Mouse (Mus musculus) macrophage (primary cell): ENCODE results near the gene Cpxcr1. TPM values are rescaled to one million over a fixed set of nuclear protein-coding genes. Genes with fewer than 3 reads are reported as not detected.

Source experiments
- H3K27ac ChIP-seq: fragments of 350-480 bp; formaldehyde crosslinking; 2 replicates; pipeline ENCODE4 v1.9.0; 2021
- H3K36me3 ChIP-seq: fragments of 350-480 bp; formaldehyde crosslinking; 2 replicates; pipeline ENCODE4 v1.9.0; 2021; ENCODE audit errors: inconsistent target
- H3K4me3 ChIP-seq: fragments of 350-480 bp; formaldehyde crosslinking; 2 replicates; pipeline ENCODE4 v1.9.0; 2021; ENCODE audit errors: inconsistent target
- H3K79me2 ChIP-seq: fragments of 350-480 bp; formaldehyde crosslinking; 2 replicates; pipeline ENCODE4 v1.9.0; 2021; ENCODE audit errors: inconsistent target
- polyA plus RNA-seq: library from polyadenylated mRNA; stranded (reverse); fragments of 250-400 nt; gene quantifications from 3 replicates; pipeline ENCODE4 v1.2.4, GENCODE M21; 2018; ENCODE audit warnings: inconsistent platforms
- total RNA-seq, 78 experiments: library from RNA; depleted of rRNA; stranded (reverse); fragments of 250-400 nt; gene quantifications; 1 replicate in 9 of 78; 2 replicates in 24 of 78; 3 replicates in 43 of 78; 4 replicates in 2 of 78; pipeline ENCODE4 v1.2.4; 2018; ENCODE audit warnings: inconsistent platforms in 56 of 78

Gene Cpxcr1
- total RNA-seq (2018; cell fraction: chromatin; rRNA removed): not detected
- total RNA-seq (2018; cell fraction: cytosol; rRNA removed): not detected
- not detected for total RNA-seq (2018; cell fraction: nucleus; rRNA removed)
- not detected in 3 replicates for polyA plus RNA-seq

DNA sequence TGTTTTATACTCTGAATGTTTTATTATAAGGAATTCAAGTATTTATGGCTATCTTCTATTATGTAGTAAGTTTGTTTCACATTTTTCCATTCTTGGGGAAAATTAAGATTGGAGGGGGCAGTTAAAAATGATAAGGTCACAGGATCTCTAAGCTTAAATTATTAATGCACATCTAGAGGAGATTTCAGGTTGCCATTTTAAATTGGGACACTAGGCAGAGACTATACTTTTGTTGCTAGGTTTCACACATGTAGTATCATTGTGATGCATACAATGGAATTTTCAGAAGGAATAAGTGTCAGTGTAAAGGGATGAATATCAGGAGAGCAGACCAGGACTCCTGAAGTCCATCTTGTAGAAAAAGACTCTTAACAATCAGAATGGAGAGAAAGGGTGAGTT is at the start of gene Cpxcr1:
Gene Cpxcr1, plus strand, starts transcription at position 301 of the 400 bp plus-strand sequence.
- no peak within 1 kb of the TSS for H3K27ac ChIP-seq
- H3K36me3 ChIP-seq: no peaks in the 10 kb centered on the region
- no peak within 1 kb of the TSS for H3K4me3 ChIP-seq

More for the DNA sequence above, at the start of gene Cpxcr1:
- no peaks in the 10 kb centered on the region for H3K79me2 ChIP-seq

Other genes starting within 250 kb of the Cpxcr1 start
- gene H2afb2, start 232.2 kb downstream of the Cpxcr1 start, polyA plus RNA-seq: not detected in 3 replicates